Mouse (Mus musculus): ENCODE data around the gene Tmem259. TPM values are rescaled to one million over a fixed set of nuclear protein-coding genes. Genes with fewer than 3 reads are reported as not detected.

Gene Tmem259
- polyA plus RNA-seq (2012; rRNA removed; ENCODE audit: low replicate concordance), result 304 and 505 TPM in 2 replicates

DNA sequence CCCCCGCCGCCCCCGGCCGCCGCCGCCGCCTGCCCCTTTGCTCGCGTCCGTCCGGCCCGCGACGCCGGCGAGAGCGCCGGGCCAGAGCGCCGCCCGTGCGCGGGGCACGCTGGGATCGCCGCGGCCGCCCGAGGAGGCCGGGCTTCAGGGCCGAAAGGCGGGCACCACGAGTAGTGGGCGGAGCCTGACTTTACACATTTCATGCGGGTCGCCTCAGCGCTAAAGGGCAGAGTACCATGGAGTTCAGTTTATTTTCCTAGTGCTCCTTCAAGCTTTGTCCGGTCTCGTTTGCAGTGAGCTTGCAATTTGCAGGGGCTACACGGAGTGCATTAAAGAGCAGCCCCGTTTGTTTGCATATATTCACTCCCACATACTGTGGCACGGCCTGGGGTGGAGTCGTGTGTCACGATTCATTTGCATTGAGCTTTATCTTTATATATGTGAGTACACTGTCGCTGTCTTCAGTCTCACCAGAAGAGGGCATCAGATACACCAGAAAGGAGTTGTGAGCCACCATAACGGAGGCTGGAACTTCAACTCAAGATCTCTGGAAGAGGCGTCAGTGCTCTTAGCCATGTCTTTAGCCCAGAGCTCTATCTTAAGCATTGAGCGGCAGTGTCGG lies at the start of gene Tmem259:
Tmem259 (minus strand) TSS at position 136 of the 622 bp plus-strand sequence.

GRCm38 (mm10) chr10:80016511-80016910 lies 32.4 kb upstream of the Tmem259 start, which contains the start of gene Arhgap45:
TSS of gene Arhgap45 (plus strand) at chr10:80016653.

DNA sequence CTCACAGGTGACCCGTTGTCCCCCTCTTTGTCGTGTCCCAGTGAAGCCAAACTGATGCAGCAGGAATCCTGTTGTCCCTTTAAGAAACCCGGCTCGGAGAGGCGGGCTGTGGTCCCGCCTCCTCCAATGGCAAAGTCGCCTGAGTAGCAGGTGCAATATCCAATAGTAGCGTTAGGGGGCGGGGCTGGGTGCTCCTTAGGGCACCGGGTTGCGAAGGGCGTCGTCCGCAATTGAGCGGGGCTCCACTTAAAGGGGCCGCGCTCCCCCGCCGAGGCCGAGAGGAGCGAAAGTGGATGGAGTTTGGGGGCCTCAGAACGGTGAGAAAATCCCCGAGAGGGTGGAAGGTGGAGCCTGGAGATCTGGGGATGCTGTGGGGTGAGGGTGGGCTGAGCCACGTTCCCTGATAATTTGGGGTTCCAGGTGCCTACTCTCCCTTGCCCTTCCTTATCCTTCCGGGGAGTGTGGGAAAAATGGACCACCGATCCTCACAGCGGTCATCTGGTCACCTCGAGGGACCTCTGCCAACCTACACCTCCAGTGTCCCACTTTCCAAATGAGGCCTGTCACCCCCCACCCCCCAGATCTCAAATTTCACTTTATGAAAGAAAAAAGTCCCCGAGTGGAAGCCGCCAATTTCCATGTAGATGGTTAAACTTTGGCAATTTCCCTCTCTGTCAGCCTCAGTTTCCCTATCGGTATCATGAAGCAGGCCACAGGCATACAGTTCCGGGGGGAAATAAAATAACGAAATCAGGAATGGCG lies 12.3 kb upstream of the Tmem259 start, which contains the start of gene Abca7:
Abca7 (plus strand) TSS at position 223 of the 762 bp plus-strand sequence.

GRCm38 (mm10) chr10:79988506-79989271 lies 4.6 kb upstream of the Tmem259 start, which contains the start of gene Cnn2:
TSS of gene Cnn2 (plus strand) at chr10:79988584.

GRCm38 (mm10) chr10:79970415-79971182 lies 13.5 kb downstream of the Tmem259 start, which contains the start of gene Grin3b:
TSS of gene Grin3b (plus strand) at chr10:79970715.

DNA sequence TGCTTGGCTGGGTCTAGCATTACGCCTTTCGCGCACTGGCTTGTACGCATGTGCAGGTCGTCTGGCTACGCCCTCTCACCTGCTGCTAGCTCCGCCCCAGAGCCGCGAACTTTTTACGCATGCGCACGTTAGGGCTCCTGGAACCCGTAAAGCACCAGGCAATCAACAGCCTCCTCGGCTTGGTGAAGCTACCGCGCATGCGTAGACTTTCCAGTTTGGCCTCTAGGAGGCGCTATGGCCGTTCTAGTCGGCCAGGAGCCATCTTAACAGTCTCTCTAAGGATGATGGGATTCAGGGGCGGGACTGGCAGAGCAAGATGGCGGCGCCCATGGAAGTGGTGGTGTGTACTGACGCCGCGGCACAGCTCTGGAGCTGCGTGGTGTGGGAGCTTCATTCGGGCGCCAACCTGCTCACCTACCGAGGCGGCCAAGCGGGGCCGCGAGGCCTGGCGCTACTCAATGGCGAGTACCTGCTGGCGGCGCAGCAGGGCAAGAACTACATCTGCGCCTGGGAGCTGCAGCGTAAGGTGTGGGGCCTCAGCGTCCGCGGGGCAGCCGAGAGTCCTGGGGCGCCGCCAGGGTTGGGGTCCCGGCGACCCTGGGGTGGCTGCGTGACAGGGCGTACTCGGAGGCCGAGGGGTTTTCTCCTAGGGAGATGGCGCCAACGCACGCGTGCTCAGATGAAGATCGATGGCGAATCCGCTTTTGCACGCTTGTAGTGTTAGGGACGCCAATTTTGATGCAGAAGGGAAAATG lies 24.1 kb downstream of the Tmem259 start, which contains the start of gene Wdr18:
Wdr18 (plus strand) TSS at position 306 of the 755 bp plus-strand sequence.

GRCm38 (mm10) chr10:79926491-79927323 lies 57.4 kb downstream of the Tmem259 start, which contains the start of gene Arid3a:
TSS of gene Arid3a (plus strand) at chr10:79927043.

Other genes starting within 250 kb of the Tmem259 start
- gene Polrmt, start 237.7 kb downstream of the Tmem259 start, polyA plus RNA-seq (2012; rRNA removed; ENCODE audit: low replicate concordance), result 53.1 and 71.6 TPM in 2 replicates
- gene Fgf22, start 229.3 kb downstream of the Tmem259 start, polyA plus RNA-seq (2012; rRNA removed; ENCODE audit: low replicate concordance), result 0.19 TPM in 1 of 2 replicates, not detected in the other
- gene Rnf126, start 217.4 kb downstream of the Tmem259 start, polyA plus RNA-seq (2012; rRNA removed; ENCODE audit: low replicate concordance), result 91.7 and 212 TPM in 2 replicates
- 19.5 and 24.6 TPM in 2 replicates for gene Fstl3, start 207.1 kb downstream of the Tmem259 start, polyA plus RNA-seq (2012; rRNA removed; ENCODE audit: low replicate concordance)
- gene Prss57, start 193.4 kb downstream of the Tmem259 start, polyA plus RNA-seq (2012; rRNA removed; ENCODE audit: low replicate concordance), result 0.26 and 0.27 TPM in 2 replicates
- gene Palm, start 190.8 kb downstream of the Tmem259 start, polyA plus RNA-seq (2012; rRNA removed; ENCODE audit: low replicate concordance), result 49.2 and 87.4 TPM in 2 replicates
- gene Misp, start 163.3 kb downstream of the Tmem259 start, polyA plus RNA-seq (2012; rRNA removed; ENCODE audit: low replicate concordance), result 1.3 TPM in 2 replicates
- 163 and 219 TPM in 2 replicates for gene Ptbp1, start 129.9 kb downstream of the Tmem259 start, polyA plus RNA-seq (2012; rRNA removed; ENCODE audit: low replicate concordance)
- gene Prtn3, start 109.9 kb downstream of the Tmem259 start, polyA plus RNA-seq (2012; rRNA removed; ENCODE audit: low replicate concordance), result 17.2 and 40.5 TPM in 2 replicates
- gene Plppr3, start 109.7 kb downstream of the Tmem259 start, polyA plus RNA-seq (2012; rRNA removed; ENCODE audit: low replicate concordance), result 29.8 and 33.3 TPM in 2 replicates
- gene Elane, start 98.1 kb downstream of the Tmem259 start, polyA plus RNA-seq (2012; rRNA removed; ENCODE audit: low replicate concordance), result 3.4 and 5.8 TPM in 2 replicates
- gene Cfd, start 93.5 kb downstream of the Tmem259 start, polyA plus RNA-seq (2012; rRNA removed; ENCODE audit: low replicate concordance), result 26,645 and 44,997 TPM in 2 replicates
- 66.2 and 92.4 TPM in 2 replicates for gene Med16, start 75.4 kb downstream of the Tmem259 start, polyA plus RNA-seq (2012; rRNA removed; ENCODE audit: low replicate concordance)
- not detected in 2 replicates for gene Gm26602, start 73.5 kb downstream of the Tmem259 start, polyA plus RNA-seq (2012; rRNA removed; ENCODE audit: low replicate concordance)
- 9.0 and 14.4 TPM in 2 replicates for gene Kiss1r, start 67.4 kb downstream of the Tmem259 start, polyA plus RNA-seq (2012; rRNA removed; ENCODE audit: low replicate concordance)
- gene R3hdm4, start 63.1 kb downstream of the Tmem259 start, polyA plus RNA-seq (2012; rRNA removed; ENCODE audit: low replicate concordance), result 194 and 208 TPM in 2 replicates
- 5.2 and 16.6 TPM in 2 replicates for gene Arid3a, start 57.3 kb downstream of the Tmem259 start, polyA plus RNA-seq (2012; rRNA removed; ENCODE audit: low replicate concordance)
- gene Wdr18, start 24.2 kb downstream of the Tmem259 start, polyA plus RNA-seq (2012; rRNA removed; ENCODE audit: low replicate concordance), result 47.1 and 52.1 TPM in 2 replicates
- gene Grin3b, start 13.6 kb downstream of the Tmem259 start, polyA plus RNA-seq (2012; rRNA removed; ENCODE audit: low replicate concordance), result 0.10 and 0.30 TPM in 2 replicates
- gene Cnn2, start 4.3 kb upstream of the Tmem259 start, polyA plus RNA-seq (2012; rRNA removed; ENCODE audit: low replicate concordance), result 138 and 301 TPM in 2 replicates
- gene Abca7, start 12.2 kb upstream of the Tmem259 start, polyA plus RNA-seq (2012; rRNA removed; ENCODE audit: low replicate concordance), result 23.5 and 40.2 TPM in 2 replicates
- gene Arhgap45, start 32.3 kb upstream of the Tmem259 start, polyA plus RNA-seq (2012; rRNA removed; ENCODE audit: low replicate concordance), result 152 and 343 TPM in 2 replicates
- gene Polr2e, start 55.5 kb upstream of the Tmem259 start, polyA plus RNA-seq (2012; rRNA removed; ENCODE audit: low replicate concordance), result 129 and 172 TPM in 2 replicates
- gene Gpx4, start 62.8 kb upstream of the Tmem259 start, polyA plus RNA-seq (2012; rRNA removed; ENCODE audit: low replicate concordance), result 1,265 and 1,308 TPM in 2 replicates
- 106 and 161 TPM in 2 replicates for gene Sbno2, start 121.2 kb upstream of the Tmem259 start, polyA plus RNA-seq (2012; rRNA removed; ENCODE audit: low replicate concordance)
- 164 and 186 TPM in 2 replicates for gene Stk11, start 131.5 kb upstream of the Tmem259 start, polyA plus RNA-seq (2012; rRNA removed; ENCODE audit: low replicate concordance)
- gene Atp5d, start 154.3 kb upstream of the Tmem259 start, polyA plus RNA-seq (2012; rRNA removed; ENCODE audit: low replicate concordance), result 1,044 and 2,712 TPM in 2 replicates
- 27.7 and 53.0 TPM in 2 replicates for gene Cbarp, start 156.5 kb upstream of the Tmem259 start, polyA plus RNA-seq (2012; rRNA removed; ENCODE audit: low replicate concordance)
- 83.5 and 239 TPM in 2 replicates for gene Midn, start 163.9 kb upstream of the Tmem259 start, polyA plus RNA-seq (2012; rRNA removed; ENCODE audit: low replicate concordance)
- 93.4 and 153 TPM in 2 replicates for gene Cirbp, start 181.7 kb upstream of the Tmem259 start, polyA plus RNA-seq (2012; rRNA removed; ENCODE audit: low replicate concordance)
- gene 1600002K03Rik, start 188.6 kb upstream of the Tmem259 start, polyA plus RNA-seq (2012; rRNA removed; ENCODE audit: low replicate concordance), result 11.7 and 15.0 TPM in 2 replicates
- gene Efna2, start 195.2 kb upstream of the Tmem259 start, polyA plus RNA-seq (2012; rRNA removed; ENCODE audit: low replicate concordance), result 5.0 and 12.1 TPM in 2 replicates
- 45.9 and 46.8 TPM in 2 replicates for gene Mum1, start 242.1 kb upstream of the Tmem259 start, polyA plus RNA-seq (2012; rRNA removed; ENCODE audit: low replicate concordance)